ENCODE assay signal across 10 mouse cellular contexts in genomic region chr9:66708054-66708772, GRCm38 (mm10). TPM values are rescaled to one million over a fixed set of nuclear protein-coding genes. Genes with fewer than 3 reads are reported as not detected.
DNase-seq lines count a peak whose midpoint lies in the region; ATAC-seq and TF ChIP-seq lines count a peak whose summit lies in the region.
"Had no signal": no experiment of that assay in that cellular context is flagged by ENCODE, and none has a peak within 500 bp of the region (broad histone marks: within the 10 kb centered on the region; RNA-seq: fewer than 3 reads in every experiment).

No protein-coding gene starts in this region.

- no peak overlapping the region for H3K27ac ChIP-seq in kidney, embryonic 14.5 days (ENCODE audit: low read depth, low read length)
- H3K27ac ChIP-seq in hindbrain, embryonic 14.5 days: no peak overlapping the region

- H3K9ac ChIP-seq in kidney, embryonic 14.5 days (ENCODE audit: low read depth, low read length): no peak overlapping the region
- H3K9ac ChIP-seq in hindbrain, embryonic 14.5 days: no peak overlapping the region

- ATAC-seq in kidney, embryonic 14.5 days (ENCODE audit: low FRiP score, low TSS enrichment): no peak
- no peak for ATAC-seq in hindbrain, embryonic 14.5 days (ENCODE audit: low FRiP score)
- no peak for ATAC-seq in megakaryocyte-erythroid progenitor cell, adult 5-6 weeks (replicated peaks; ENCODE audit: low FRiP score, low TSS enrichment, poor library complexity, severe bottlenecking)

- peaks cover 16% of the 10 kb centered on the region; the same call in 1 of the 2 replicates for H3K4me1 ChIP-seq in kidney, embryonic 14.5 days (ENCODE audit: control insufficient read depth, insufficient read depth, low read length)
- peaks cover 7% of the 10 kb centered on the region; the same call in 1 of the 2 replicates for H3K4me1 ChIP-seq in hindbrain, embryonic 14.5 days (replicated peaks; ENCODE audit: control insufficient read depth, insufficient read depth, low read length)

- H3K27me3 ChIP-seq in kidney, embryonic 14.5 days (ENCODE audit: control insufficient read depth, insufficient read depth, low read length): no peaks in the 10 kb centered on the region
- 0 out of 2 replicates have a peak, but pooled peaks cover 7% of the 10 kb centered on the region for H3K27me3 ChIP-seq in hindbrain, embryonic 14.5 days (ENCODE audit: control insufficient read depth, insufficient read depth, low read length)

- DNase-seq in adrenal gland, postnatal 25 days: peak; percentile 18
- DNase-seq in adrenal gland, adult 8-10 months: no peak
- peak; percentile 31 for DNase-seq in kidney, postnatal 14 days
- DNase-seq in brain, embryonic 14.5 days (ENCODE audit: low read depth): peak; percentile 79
- DNase-seq in hindbrain, embryonic 14.5 days (ENCODE audit: low spot score): peak; percentile 50
- no peak for DNase-seq in frontal cortex, postnatal 14 days (ENCODE audit: low spot score in 2 of 2)
- DNase-seq: lung, adult 18-20 months had no signal

- no peak overlapping the region for H3K4me2 ChIP-seq in kidney, embryonic 14.5 days (replicated peaks; ENCODE audit: low read depth, low read length)
- H3K4me2 ChIP-seq in hindbrain, embryonic 14.5 days (replicated peaks): no peak overlapping the region

- 43% methylated on average over 11 of the region's 11 CpGs for WGBS in kidney, embryonic 14.5 days
- WGBS in hindbrain, embryonic 14.5 days: 35% methylated on average over 11 of the region's 11 CpGs

- TF ChIP-seq CTCF in brain, embryonic 14.5 days (IDR thresholded peaks at IDR 0.05; ENCODE audit: borderline replicate concordance, extremely low read depth, insufficient read depth, insufficient read length): no peak

- no peak for TF ChIP-seq POLR2A in brain, embryonic 14.5 days (IDR thresholded peaks at IDR 0.05; ENCODE audit: borderline replicate concordance, extremely low read depth, insufficient read depth, insufficient read length, poor library complexity, severe bottlenecking)

- H3K36me3 ChIP-seq in kidney, embryonic 14.5 days (ENCODE audit: control insufficient read depth, insufficient read depth, low read length): no peaks in the 10 kb centered on the region
- H3K36me3 ChIP-seq in hindbrain, embryonic 14.5 days (replicated peaks; ENCODE audit: control insufficient read depth, insufficient read depth): no peaks in the 10 kb centered on the region

- no peaks in the 10 kb centered on the region for H3K9me3 ChIP-seq in kidney, embryonic 14.5 days (ENCODE audit: control insufficient read depth, low read length)
- no peaks in the 10 kb centered on the region for H3K9me3 ChIP-seq in hindbrain, embryonic 14.5 days (ENCODE audit: control insufficient read depth, low read length)

- no peak overlapping the region for H3K4me3 ChIP-seq in kidney, embryonic 14.5 days (ENCODE audit: low read length)
- H3K4me3 ChIP-seq in hindbrain, embryonic 14.5 days (replicated peaks; ENCODE audit: low read length): no peak overlapping the region

RNA-seq across cellular contexts. Expression of gene Car12, which starts 5.3 kb away (rescaled TPM):
- 0.70 and 1.0 TPM in 2 replicates for total RNA-seq in adrenal gland, postnatal 25 days (2021)
- total RNA-seq in adrenal gland, adult 8-10 months (2022): 1 to 10 TPM in 1 of 4 experiments, under 1 TPM in 3; 0.31 to 1.5 (median 0.65) TPM
- polyA plus RNA-seq in kidney, embryonic 14.5 days (2014; fragmentation: Nextera tagmentation; extraction: Ambion mirVana): 3.2 and 4.2 TPM in 2 replicates
- 6.0 and 9.2 TPM in 2 replicates for polyA plus RNA-seq in brain, embryonic 14.5 days (2012; rRNA removed)
- 4.6 and 6.5 TPM in 2 replicates for polyA plus RNA-seq in hindbrain, embryonic 14.5 days (2014; fragmentation: Nextera tagmentation; extraction: Ambion mirVana)
- not detected in 2 replicates for total RNA-seq in megakaryocyte-erythroid progenitor cell, adult 5-6 weeks (2014; fragmentation: Nextera tagmentation)
- total RNA-seq in megakaryocyte-erythroid progenitor cell, adult 5-6 weeks (2017): 1.1 TPM in 1 of 2 replicates, not detected in the other
- total RNA-seq: heart, adult 8-10 months had no signal

Comparison
In these comparisons a context has a peak if more than half of its experiments do, and no peak if none do; other contexts are left out.
1. DNase-seq: peak in adrenal gland, postnatal 25 days (single experiment), kidney, postnatal 14 days (single experiment), brain, embryonic 14.5 days (single experiment) and hindbrain, embryonic 14.5 days (single experiment); none in adrenal gland, adult 8-10 months (single experiment) and frontal cortex, postnatal 14 days (0 of 2).